Mouse (Mus musculus) C2C12 (cell line): Measurements from ENCODE around the gene Sned1.

Source experiments
- CTCF ChIP-seq: IDR thresholded peaks from one replicate; pipeline ENCODE4 v1.5.1; 2011; ENCODE audit not compliant: control insufficient read depth, insufficient read depth, insufficient read length
- MYOD1 ChIP-seq: IDR thresholded peaks from one replicate; pipeline ENCODE4 v1.6.1; 2011; ENCODE audit warnings: low read depth; ENCODE audit not compliant: control insufficient read depth, insufficient read length
- USF1 ChIP-seq: IDR thresholded peaks from one replicate; pipeline ENCODE4 v1.6.1; 2011; ENCODE audit warnings: low read depth, mild to moderate bottlenecking, control low read depth, moderate library complexity

GRCm38 (mm10) chr1:93197916-93198315 lies 37.7 kb upstream of the Sned1 start:
- TF ChIP-seq USF1 (no peak), CTCF (no peak), MYOD1 (no peak)
